Mouse (Mus musculus): ENCODE results near the gene Kctd6. TPM values are rescaled to one million over a fixed set of nuclear protein-coding genes. Genes with fewer than 3 reads are reported as not detected.
"Not testable (repeated sequence)": the region's sequence is repeated elsewhere in the genome, so short reads cannot be mapped to it uniquely, and the experiment has no call there.

Gene Kctd6
- total and polyA plus RNA-seq, 2 experiments from 2014 or later: 21.1 to 42.2 TPM

- no peaks in the 10 kb centered on the region for H3K9me3 ChIP-seq (ENCODE audit: low read length)
- no peak overlapping the region for H3K4me2 ChIP-seq (ENCODE audit: low read depth, low read length)
- DNase-seq (ENCODE audit: low spot score) (no peak), ATAC-seq (no peak)
- H3K27me3 ChIP-seq (ENCODE audit: insufficient read depth, low read length): no peaks in the 10 kb centered on the region
- no peak overlapping the region for H3K27ac ChIP-seq
- no peak overlapping the region for H3K9ac ChIP-seq (replicated peaks; ENCODE audit: low read length)
- H3K4me1 ChIP-seq (ENCODE audit: insufficient read depth, low read length): peaks cover 3% of the 10 kb centered on the region; the same call in 1 of the 2 replicates
- 64% methylated on average over 1 of the region's 1 CpGs for WGBS
- peak; percentile 15; the same call in 1 of the 2 replicates for TF ChIP-seq CTCF (IDR thresholded peaks at IDR 0.05; ENCODE audit: low read depth)
- no peak overlapping the region for H3K4me3 ChIP-seq (ENCODE audit: low read length)
- no peaks in the 10 kb centered on the region for H3K36me3 ChIP-seq (ENCODE audit: insufficient read depth, low read length)
Observed at GRCm38 (mm10) chr14:8262242-8262641, 48.3 kb downstream of the Kctd6 start.

- Histone ChIP-seq H3K9ac (replicated peaks; ENCODE audit: low read length) (no peak overlapping the region), H3K27ac (no peak overlapping the region), H3K4me1 (ENCODE audit: insufficient read depth, low read length) (no peaks in the 10 kb centered on the region), H3K4me2 (ENCODE audit: low read depth, low read length) (no peak overlapping the region), H3K9me3 (ENCODE audit: low read length) (no peaks in the 10 kb centered on the region), H3K36me3 (ENCODE audit: insufficient read depth, low read length) (no peaks in the 10 kb centered on the region), H3K27me3 (ENCODE audit: insufficient read depth, low read length) (no peaks in the 10 kb centered on the region), H3K4me3 (ENCODE audit: low read length) (no peak overlapping the region)
- WGBS: 93% methylated on average over 1 of the region's 1 CpGs
- TF ChIP-seq CTCF (IDR thresholded peaks at IDR 0.05; ENCODE audit: low read depth): no peak
- DNase-seq (ENCODE audit: low spot score): no peak
- ATAC-seq: no peak
Observed at GRCm38 (mm10) chr14:8264378-8264777, 50.4 kb downstream of the Kctd6 start.

GRCm38 (mm10) chr14:8271281-8271680 is 57.3 kb downstream of the Kctd6 start:
- not testable (repeated sequence) for H3K9me3 ChIP-seq (ENCODE audit: low read length); H3K27me3 ChIP-seq (ENCODE audit: insufficient read depth, low read length); H3K9ac ChIP-seq (replicated peaks; ENCODE audit: low read length); H3K4me2 ChIP-seq (ENCODE audit: low read depth, low read length); H3K4me1 ChIP-seq (ENCODE audit: insufficient read depth, low read length); H3K36me3 ChIP-seq (ENCODE audit: insufficient read depth, low read length); H3K27ac ChIP-seq; DNase-seq (ENCODE audit: low spot score); ATAC-seq; H3K4me3 ChIP-seq (ENCODE audit: low read length)
- 82% methylated on average over 8 of the region's 8 CpGs for WGBS

Other genes starting within 250 kb of the Kctd6 start
- not detected in 2 replicates for gene Dnase1l3, start 219.6 kb upstream of the Kctd6 start, total RNA-seq (2014; rRNA removed)
- 0.05 and 0.09 TPM in 2 replicates for gene Dnase1l3, start 219.6 kb upstream of the Kctd6 start, polyA plus RNA-seq (2015; fragmentation: Nextera tagmentation; extraction: Ambion mirVana)
- 14.8 and 15.8 TPM in 2 replicates for gene Abhd6, start 211.2 kb upstream of the Kctd6 start, total RNA-seq (2014; rRNA removed)
- 33.5 and 36.5 TPM in 2 replicates for gene Abhd6, start 211.2 kb upstream of the Kctd6 start, polyA plus RNA-seq (2015; fragmentation: Nextera tagmentation; extraction: Ambion mirVana)
- 16.1 and 18.9 TPM in 2 replicates for gene Rpp14, start 133.8 kb upstream of the Kctd6 start, total RNA-seq (2014; rRNA removed)
- gene Rpp14, start 133.8 kb upstream of the Kctd6 start, polyA plus RNA-seq (2015; fragmentation: Nextera tagmentation; extraction: Ambion mirVana): 36.2 and 45.3 TPM in 2 replicates
- gene Pxk, start 115.9 kb upstream of the Kctd6 start, total RNA-seq (2014; rRNA removed): 24.5 and 36.3 TPM in 2 replicates
- gene Pxk, start 115.9 kb upstream of the Kctd6 start, polyA plus RNA-seq (2015; fragmentation: Nextera tagmentation; extraction: Ambion mirVana): 55.5 and 57.4 TPM in 2 replicates
- gene Pdhb, start 41.1 kb upstream of the Kctd6 start, total RNA-seq (2014; rRNA removed): 123 and 135 TPM in 2 replicates
- gene Pdhb, start 41.1 kb upstream of the Kctd6 start, polyA plus RNA-seq (2015; fragmentation: Nextera tagmentation; extraction: Ambion mirVana): 292 and 295 TPM in 2 replicates
- gene Acox2, start 45.2 kb downstream of the Kctd6 start, total RNA-seq (2014; rRNA removed): 0.50 TPM in 1 of 2 replicates, not detected in the other
- gene Acox2, start 45.2 kb downstream of the Kctd6 start, polyA plus RNA-seq (2015; fragmentation: Nextera tagmentation; extraction: Ambion mirVana): 0.30 and 0.41 TPM in 2 replicates
- 8.8 and 11.4 TPM in 2 replicates for gene Fam107a, start 103.9 kb downstream of the Kctd6 start, total RNA-seq (2014; rRNA removed)
- 0.80 and 0.83 TPM in 2 replicates for gene Fam107a, start 103.9 kb downstream of the Kctd6 start, polyA plus RNA-seq (2015; fragmentation: Nextera tagmentation; extraction: Ambion mirVana)
- gene Oit1, start 164.6 kb downstream of the Kctd6 start, total RNA-seq (2014; rRNA removed): not detected in 2 replicates
- 0.15 TPM in 1 of 2 replicates, not detected in the other for gene Oit1, start 164.6 kb downstream of the Kctd6 start, polyA plus RNA-seq (2015; fragmentation: Nextera tagmentation; extraction: Ambion mirVana)

Measured in hindbrain, postnatal 0 days (tissue).